Mouse (Mus musculus) thymus, adult 2 months (tissue): ENCODE results near the gene Gm21915.

Experiments used
- CTCF ChIP-seq: fragments of 200-500 bp; IDR thresholded peaks from 2 replicates; pipeline ENCODE4 v1.5.1; 2012; ENCODE audit warnings: mild to moderate bottlenecking, control low read depth, low read length, moderate library complexity, borderline replicate concordance; ENCODE audit not compliant: control insufficient read depth, poor library complexity, insufficient read depth; ENCODE audit errors: extremely low read depth
- POLR2A ChIP-seq: fragments of 200-500 bp; IDR thresholded peaks from 2 replicates; pipeline ENCODE4 v1.6.1; 2012; ENCODE audit warnings: mild to moderate bottlenecking, low read length, control low read depth, moderate library complexity; ENCODE audit not compliant: control insufficient read depth, poor library complexity, insufficient read depth; ENCODE audit errors: extremely low read depth

DNA sequence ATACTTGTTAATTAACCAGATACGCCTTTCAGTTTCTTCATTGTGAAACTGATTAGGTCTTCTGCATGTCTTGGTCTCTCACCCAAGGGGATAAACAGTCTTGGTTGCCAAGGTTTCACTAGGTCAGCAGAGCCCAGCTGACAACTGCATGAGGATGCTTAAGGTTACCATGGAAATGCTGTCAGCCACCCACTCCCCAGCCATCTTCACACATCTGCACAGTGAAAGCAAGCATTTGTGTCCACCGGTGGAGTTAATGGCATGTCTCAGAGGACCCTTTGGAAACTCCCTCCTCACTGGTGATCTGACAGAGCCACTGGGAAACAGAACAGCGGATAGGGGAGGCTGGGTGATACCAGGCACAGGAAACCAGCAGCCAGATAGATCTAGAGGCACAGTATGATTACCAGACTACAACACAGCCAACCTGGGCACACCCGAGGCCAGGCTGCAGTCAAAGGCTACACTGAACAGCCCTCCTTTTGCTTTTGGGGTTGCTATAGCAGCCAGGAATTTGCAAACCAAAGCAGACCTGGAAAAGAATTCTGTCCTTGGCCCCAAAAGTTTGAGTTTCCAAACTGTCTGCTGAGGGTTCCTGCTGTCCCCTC is 1.0 kb downstream of the Gm21915 start:
- TF ChIP-seq POLR2A (no peak), CTCF (no peak)
